Mouse (Mus musculus) forebrain, postnatal 0 days (tissue): ENCODE measurements at regions not wholly inside any gene's neighbourhood (a gene's known extent, or its start where the extent isn't known, plus 50 kb on each side); places are given as distances from the start of the nearest gene placed in this dataset.
"Not testable (repeated sequence)": the region's sequence is repeated elsewhere in the genome, so short reads cannot be mapped to it uniquely, and the experiment has no call there.

Experiments
- ATAC-seq: fragments of 200-750 bp; cut with Nextera tagmentation; 2 replicates; pipeline ENCODE4 v1.8.0; 2017; ENCODE audit warnings: mild to moderate bottlenecking, moderate library complexity
- DNase-seq: peaks from one replicate; pipeline ENCODE4 v3.0.0-alpha.2; 2015
- H3K27ac ChIP-seq: fragments of 300-500 bp; sonication (generic); 2 replicates; pipeline ENCODE4 v1.5.1; 2014; ENCODE audit warnings: low read depth, mild to moderate bottlenecking, antibody characterized with exemption, low read length, moderate library complexity, mixed read lengths
- H3K27me3 ChIP-seq: fragments of 300-500 bp; sonication (generic); 2 replicates; pipeline ENCODE4 v1.6.1; 2014; ENCODE audit warnings: mild to moderate bottlenecking, low read length, mixed read lengths; ENCODE audit not compliant: insufficient read depth
- H3K36me3 ChIP-seq: fragments of 300-500 bp; sonication (generic); 2 replicates; pipeline ENCODE4 v1.6.1; 2014; ENCODE audit warnings: mild to moderate bottlenecking, moderate library complexity; ENCODE audit not compliant: insufficient read depth
- H3K4me1 ChIP-seq: fragments of 300-500 bp; sonication (generic); 2 replicates; pipeline ENCODE4 v1.6.1; 2014; ENCODE audit warnings: antibody characterized with exemption; ENCODE audit not compliant: insufficient read depth
- H3K4me2 ChIP-seq: fragments of 300-500 bp; sonication (generic); 2 replicates; pipeline ENCODE4 v1.6.1; 2014; ENCODE audit warnings: low read depth, mild to moderate bottlenecking, moderate library complexity
- H3K4me3 ChIP-seq: fragments of 300-500 bp; sonication (generic); 2 replicates; pipeline ENCODE4 v1.5.1; 2014; ENCODE audit warnings: low read depth, low read length, mixed read lengths
- H3K9ac ChIP-seq: fragments of 300-500 bp; sonication (generic); 2 replicates; pipeline ENCODE4 v1.6.1; 2014; ENCODE audit warnings: mild to moderate bottlenecking
- H3K9me3 ChIP-seq: fragments of 300-500 bp; sonication (generic); 2 replicates; pipeline ENCODE4 v1.6.1; 2016; ENCODE audit warnings: low read length
- CTCF ChIP-seq: sonication (generic); IDR thresholded peaks from 2 replicates; pipeline ENCODE4 v1.5.1; 2016; ENCODE audit warnings: antibody characterized with exemption, control low read depth, low read depth
- WGBS: fragments of 180-500 bp; shearing (Covaris S2); extraction: QIAGEN DNeasy Blood & Tissue Kit; methylation state at CpG from one replicate; pipeline ENCODE4 v1.1.7; 2014; 5-methylcytosine and 5-hydroxymethylcytosine counted together

GRCm38 (mm10) chr5:97806754-97807153 lies 224.1 kb downstream of the Antxr2 start:
- no peak for ATAC-seq
- no peak overlapping the region for H3K4me3 ChIP-seq
- H3K9me3 ChIP-seq = no peaks in the 10 kb centered on the region
- DNase-seq = no peak
- H3K4me1 ChIP-seq = no peaks in the 10 kb centered on the region
- no peak for TF ChIP-seq CTCF
- no peak overlapping the region for H3K4me2 ChIP-seq
- H3K27ac ChIP-seq = no peak overlapping the region
- H3K36me3 ChIP-seq = no peaks in the 10 kb centered on the region
- H3K27me3 ChIP-seq = no peaks in the 10 kb centered on the region
- no peak overlapping the region for H3K9ac ChIP-seq

DNA sequence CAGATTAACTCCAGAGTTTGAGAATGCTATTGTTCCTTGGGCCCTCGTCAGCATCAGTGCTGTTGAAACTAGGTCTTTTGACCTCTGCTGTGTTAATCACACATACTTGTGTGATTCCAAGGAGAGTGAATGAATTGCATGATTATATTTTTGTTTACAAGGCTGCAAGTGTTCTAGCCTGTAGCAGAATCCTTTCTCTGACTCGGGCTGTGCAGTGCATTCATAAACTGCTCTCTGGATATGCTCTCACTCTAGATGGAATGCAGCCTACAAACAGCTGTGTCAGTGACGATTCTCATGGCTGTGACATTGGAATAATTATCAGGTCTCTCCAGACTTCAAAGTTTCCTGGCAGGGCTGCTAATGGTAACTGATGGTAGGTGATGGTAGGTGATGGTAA lies 230.8 kb downstream of the Antxr2 start:
- WGBS = 7% methylated on average over 3 of the region's 3 CpGs
- Histone ChIP-seq H3K9ac (no peak overlapping the region), H3K4me3 (no peak overlapping the region), H3K9me3 (no peaks in the 10 kb centered on the region), H3K36me3 (no peaks in the 10 kb centered on the region), H3K27ac (no peak overlapping the region), H3K4me1 (no peaks in the 10 kb centered on the region; the same call in 1 of the 2 replicates), H3K27me3 (no peaks in the 10 kb centered on the region), H3K4me2 (no peak overlapping the region)
- TF ChIP-seq CTCF = no peak
- DNase-seq (peak; percentile 3), ATAC-seq (peak; percentile 80)

DNA sequence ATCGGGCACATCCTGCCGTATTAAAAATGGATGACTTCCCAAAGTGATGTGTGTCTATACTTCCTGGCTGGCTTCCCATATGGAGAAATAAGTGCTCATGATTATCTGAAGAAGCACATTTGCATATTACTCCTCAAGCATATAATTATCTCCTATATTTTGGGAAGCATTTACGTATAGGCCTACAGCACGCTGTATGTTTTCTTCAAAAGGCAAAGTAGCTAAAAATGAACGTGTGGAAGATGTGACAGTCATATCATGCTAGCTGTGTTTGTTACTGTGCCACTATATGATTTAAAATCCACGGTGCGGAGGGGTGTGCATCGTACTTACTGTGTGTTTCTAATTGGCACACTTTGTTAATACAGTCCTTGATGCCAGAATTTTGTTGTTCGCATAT lies 242.7 kb downstream of the Antxr2 start:
- no peak for ATAC-seq
- H3K27ac ChIP-seq = no peak overlapping the region
- H3K36me3 ChIP-seq = no peaks in the 10 kb centered on the region
- no peaks in the 10 kb centered on the region for H3K27me3 ChIP-seq
- H3K4me1 ChIP-seq = no peaks in the 10 kb centered on the region
- no peak overlapping the region for H3K4me3 ChIP-seq
- TF ChIP-seq CTCF = no peak
- no peak overlapping the region for H3K9ac ChIP-seq
- WGBS = 43% methylated on average over 9 of the region's 9 CpGs
- no peaks in the 10 kb centered on the region for H3K9me3 ChIP-seq
- DNase-seq = peak; percentile 4
- no peak overlapping the region for H3K4me2 ChIP-seq

DNA sequence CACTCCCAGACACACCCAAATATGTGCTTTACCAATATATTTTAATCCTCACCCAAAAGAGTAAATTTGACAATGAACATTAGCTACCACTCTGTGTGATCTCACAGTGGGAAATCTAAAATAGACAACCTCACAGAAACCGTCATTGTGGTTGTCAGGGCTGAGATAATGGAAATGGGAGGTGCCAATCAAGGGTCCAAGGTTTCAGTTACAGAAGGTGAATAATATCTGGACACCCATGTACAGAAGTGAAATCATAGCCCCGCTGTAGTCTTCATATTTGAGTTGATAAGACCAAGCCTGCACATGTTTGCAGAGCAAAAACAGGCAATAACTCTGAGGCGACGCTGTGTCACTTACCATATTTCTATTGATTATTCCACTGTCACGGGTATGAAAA lies 243.8 kb downstream of the Antxr2 start:
- no peak for TF ChIP-seq CTCF
- 89% methylated on average over 5 of the region's 5 CpGs for WGBS
- H3K9ac ChIP-seq = no peak overlapping the region
- no peak overlapping the region for H3K4me2 ChIP-seq
- no peak overlapping the region for H3K27ac ChIP-seq
- H3K4me1 ChIP-seq = no peaks in the 10 kb centered on the region
- DNase-seq (no peak), ATAC-seq (no peak)
- no peaks in the 10 kb centered on the region for H3K27me3 ChIP-seq
- no peaks in the 10 kb centered on the region for H3K36me3 ChIP-seq
- no peaks in the 10 kb centered on the region for H3K9me3 ChIP-seq
- no peak overlapping the region for H3K4me3 ChIP-seq

DNA sequence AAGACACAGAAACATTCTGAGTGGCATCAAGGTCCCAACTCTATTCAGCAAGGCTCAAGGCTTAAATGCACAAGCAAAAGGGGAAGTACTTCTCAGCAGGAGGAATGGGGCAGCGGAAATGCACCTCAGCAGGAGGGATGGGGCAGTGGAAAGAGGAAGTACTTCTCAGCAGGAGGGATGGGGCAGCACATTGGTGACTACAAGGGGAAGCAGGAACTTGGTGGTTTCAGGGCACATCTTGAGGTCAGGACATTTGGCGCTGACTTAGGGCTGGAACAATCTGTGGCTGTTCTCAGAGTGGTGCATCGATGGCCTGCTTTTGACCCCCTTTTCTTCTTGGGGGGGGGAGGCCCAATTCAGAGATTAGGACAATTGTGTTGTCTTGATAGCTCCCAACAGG lies 255.7 kb downstream of the Antxr2 start:
- not testable (repeated sequence) for H3K4me1 ChIP-seq, H3K4me3 ChIP-seq, DNase-seq, H3K4me2 ChIP-seq, H3K9me3 ChIP-seq, ATAC-seq, H3K36me3 ChIP-seq, H3K27me3 ChIP-seq, H3K27ac ChIP-seq, H3K9ac ChIP-seq
- WGBS = 94% methylated on average over 3 of the region's 3 CpGs

DNA sequence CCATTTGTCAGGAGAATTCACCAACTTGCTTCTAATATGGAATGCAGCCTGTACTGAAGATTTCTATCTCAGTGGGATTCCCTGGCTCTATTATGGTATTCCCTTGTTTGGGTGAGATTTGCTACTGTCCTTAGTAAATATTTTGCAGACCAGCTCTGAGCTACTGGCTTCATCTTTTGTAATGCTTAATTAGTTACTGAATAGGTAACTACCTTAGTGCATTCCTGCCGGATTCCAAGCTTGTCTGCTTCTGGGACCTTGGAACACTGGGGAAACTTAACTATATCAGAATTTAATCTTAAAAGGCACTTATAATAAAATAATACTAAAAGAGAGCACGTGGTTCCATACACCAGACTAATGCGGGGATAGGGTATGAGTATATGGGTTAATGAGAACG lies 257.4 kb downstream of the Antxr2 start:
- 60% methylated on average over 4 of the region's 4 CpGs for WGBS
- H3K9ac ChIP-seq, ATAC-seq, H3K27me3 ChIP-seq, H3K4me1 ChIP-seq, H3K27ac ChIP-seq, H3K4me2 ChIP-seq, H3K4me3 ChIP-seq, DNase-seq, H3K36me3 ChIP-seq, H3K9me3 ChIP-seq: not testable (repeated sequence)

DNA sequence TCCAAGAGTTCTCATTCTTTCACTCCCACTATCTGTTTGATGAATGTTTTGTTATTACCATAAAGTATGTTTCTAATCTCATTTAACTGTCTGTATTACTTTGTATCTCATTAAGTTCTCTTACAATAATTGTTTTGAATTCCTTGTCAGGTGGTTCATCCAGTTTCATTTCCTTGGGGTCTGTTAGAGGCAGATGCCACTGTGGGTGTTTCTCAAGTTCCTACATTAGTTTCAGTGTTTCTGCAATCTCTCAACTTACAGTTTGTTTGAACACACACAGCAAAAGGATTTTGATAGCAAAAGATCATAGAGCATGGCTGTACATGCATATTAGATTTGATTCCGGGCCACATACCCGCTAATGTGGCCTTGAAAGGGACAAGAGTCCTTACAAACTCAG lies 280.5 kb upstream of the Gk2 start:
- no peak overlapping the region for H3K9ac ChIP-seq

DNA sequence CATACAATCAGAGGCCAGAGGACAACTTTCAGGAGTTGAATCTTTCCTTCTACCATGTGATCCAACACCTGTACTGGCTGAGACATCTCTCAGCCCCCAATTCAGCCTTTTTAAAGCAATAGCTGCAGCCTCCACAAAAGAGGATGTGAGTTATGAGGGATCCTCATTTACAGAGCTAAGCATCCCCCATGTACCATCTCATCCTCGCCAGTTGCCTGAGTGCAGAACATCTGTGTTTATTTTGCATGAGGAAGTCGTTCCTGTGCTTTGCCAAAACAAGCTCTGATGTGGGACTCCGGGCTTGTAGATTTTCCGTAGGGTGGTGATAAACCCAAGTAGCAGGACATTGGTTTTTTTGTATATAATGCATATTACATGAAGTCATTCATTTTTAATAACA lies 274.1 kb upstream of the Gk2 start:
- TF ChIP-seq CTCF = no peak
- WGBS = 71% methylated on average over 4 of the region's 4 CpGs
- Histone ChIP-seq H3K4me3 (no peak overlapping the region), H3K9ac (no peak overlapping the region), H3K27me3 (no peaks in the 10 kb centered on the region), H3K36me3 (no peaks in the 10 kb centered on the region), H3K4me2 (no peak overlapping the region), H3K4me1 (no peaks in the 10 kb centered on the region), H3K27ac (no peak overlapping the region), H3K9me3 (no peaks in the 10 kb centered on the region)
- no peak for DNase-seq
- no peak for ATAC-seq

More for the DNA sequence above, 280.5 kb upstream of the Gk2 start:
- Histone ChIP-seq H3K4me3 (no peak overlapping the region), H3K4me2 (no peak overlapping the region), H3K27ac (no peak overlapping the region), H3K27me3 (no peaks in the 10 kb centered on the region), H3K36me3 (no peaks in the 10 kb centered on the region), H3K9me3 (no peaks in the 10 kb centered on the region), H3K4me1 (no peaks in the 10 kb centered on the region)
- WGBS = 95% methylated on average over 2 of the region's 2 CpGs
- no peak for TF ChIP-seq CTCF
- ATAC-seq = no peak
- DNase-seq = no peak

DNA sequence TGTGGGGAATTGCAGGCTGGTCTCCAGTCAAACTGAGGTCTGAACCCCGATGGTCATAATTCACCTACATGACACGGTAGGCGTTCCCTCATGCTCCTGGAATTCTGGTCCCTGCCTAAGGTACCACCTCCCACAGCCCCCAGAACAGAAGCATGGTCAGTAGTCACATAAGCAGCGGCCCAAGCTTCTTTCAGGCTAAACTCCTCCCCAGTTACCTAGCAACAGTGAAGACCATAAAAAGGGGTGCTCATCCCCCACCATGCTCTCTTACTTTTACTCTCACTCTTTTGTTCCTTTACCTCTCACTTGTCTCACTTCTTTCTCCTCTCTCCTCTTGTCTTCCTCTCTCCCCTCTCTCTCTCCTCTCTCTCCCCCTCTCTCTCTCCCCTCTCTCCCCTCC lies 262.5 kb upstream of the Gk2 start:
- not testable (repeated sequence) for H3K27me3 ChIP-seq, ATAC-seq, H3K9ac ChIP-seq, H3K4me2 ChIP-seq, H3K9me3 ChIP-seq, DNase-seq, H3K4me1 ChIP-seq, H3K27ac ChIP-seq, H3K4me3 ChIP-seq, H3K36me3 ChIP-seq
- WGBS = 40% methylated on average over 4 of the region's 4 CpGs
